Mouse (Mus musculus): ENCODE data around the gene Pgam1. TPM values are rescaled to one million over a fixed set of nuclear protein-coding genes. Genes with fewer than 3 reads are reported as not detected.
A peak's percentile ranks its signal among the peaks of the same experiment; 100 is the strongest.
"Not testable (repeated sequence)": the region's sequence is repeated elsewhere in the genome, so short reads cannot be mapped to it uniquely, and the experiment has no call there.

Pgam1 gene
- 463 and 466 TPM in 2 replicates for polyA plus RNA-seq (2015; fragmentation: Nextera tagmentation; extraction: Ambion mirVana)

DNA sequence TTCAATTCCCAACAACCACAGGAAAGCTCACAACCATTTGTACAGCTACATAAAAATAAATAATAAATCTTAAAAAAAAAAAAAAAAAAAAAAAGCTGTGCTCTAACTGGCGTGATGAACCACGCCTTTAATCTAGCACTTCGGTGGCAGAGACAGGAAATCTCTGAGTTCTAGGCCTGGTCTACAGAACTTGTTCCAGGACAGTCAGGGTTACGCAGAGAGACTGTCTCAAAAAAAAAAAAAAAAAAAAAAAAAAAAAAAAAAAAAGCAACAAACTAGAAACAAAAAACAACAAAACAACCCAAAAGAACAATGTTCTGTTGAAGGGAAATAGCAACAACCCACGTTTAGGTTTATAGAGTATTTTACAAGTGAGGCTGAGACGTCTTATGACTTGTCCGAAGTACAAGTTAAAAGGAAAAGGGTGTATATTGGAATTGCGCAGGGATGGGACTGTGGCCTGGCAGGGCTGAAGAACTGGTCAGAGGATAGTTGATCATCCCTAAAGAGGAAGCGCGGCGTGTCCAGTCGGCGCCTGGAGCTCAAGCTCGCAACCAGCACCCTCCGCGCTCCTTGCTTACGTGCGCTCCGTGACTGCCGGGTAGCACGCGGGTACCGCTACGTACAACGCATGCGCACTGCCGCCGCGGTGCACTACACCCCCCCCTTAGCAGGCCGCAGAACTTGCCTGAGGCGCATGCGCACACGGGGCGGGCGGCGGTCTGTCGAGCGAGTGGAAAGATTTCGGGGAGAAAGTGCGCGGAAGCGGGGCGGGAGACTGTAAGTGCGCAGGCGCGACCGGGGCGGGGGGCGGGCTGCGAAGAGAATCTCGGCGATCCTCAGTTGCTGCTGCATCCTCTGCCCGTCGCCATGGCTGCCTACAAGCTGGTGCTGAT, at the start of gene Pgam1:
TSS of gene Pgam1 (plus strand) at position 746 of the 896 bp plus-strand sequence.
- Histone ChIP-seq H3K4me2 (replicated peaks) (peak within 1 kb of the TSS; percentile 75), H3K27ac (replicated peaks) (peak within 1 kb of the TSS; percentile 92), H3K9ac (replicated peaks) (peak within 1 kb of the TSS; percentile 76), H3K4me1 (peaks cover 20% of the 10 kb centered on the region), H3K27me3 (no peaks in the 10 kb centered on the region), H3K9me3 (no peaks in the 10 kb centered on the region), H3K4me3 (peak within 1 kb of the TSS; percentile 77), H3K36me3 (peaks cover 8% of the 10 kb centered on the region; the same call in 1 of the 2 replicates)
- 6% methylated on average over 54 of the region's 54 CpGs for WGBS
- ATAC-seq (replicated peaks), result peak; percentile 95

DNA sequence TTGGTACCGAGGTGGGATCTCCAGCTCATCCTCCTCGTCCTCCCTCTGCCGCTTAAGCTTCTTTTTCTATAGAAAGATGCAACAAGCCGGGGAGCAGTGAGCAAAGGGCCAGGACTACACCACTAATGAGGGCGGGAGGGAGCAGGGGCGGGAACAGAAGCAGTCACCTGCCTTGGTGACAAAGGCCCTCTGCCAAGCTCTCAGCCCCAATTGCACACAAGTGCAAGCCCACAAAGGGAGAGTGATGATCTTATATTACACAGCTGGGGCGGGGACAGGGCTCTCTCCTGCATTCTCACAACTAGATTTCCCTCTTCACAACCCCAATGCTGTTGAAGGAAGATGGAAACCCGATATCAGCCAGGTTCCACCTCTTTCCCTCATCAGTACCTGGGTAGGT, 45.0 kb upstream of the Pgam1 start:
- no peak overlapping the region for H3K4me2 ChIP-seq (replicated peaks)
- H3K36me3 ChIP-seq, result peaks cover 66% of the 10 kb centered on the region
- no peak overlapping the region for H3K27ac ChIP-seq (replicated peaks)
- no peaks in the 10 kb centered on the region for H3K27me3 ChIP-seq
- no peak overlapping the region for H3K4me3 ChIP-seq
- WGBS, result 84% methylated on average over 8 of the region's 8 CpGs
- no peaks in the 10 kb centered on the region for H3K9me3 ChIP-seq
- no peak overlapping the region for H3K9ac ChIP-seq (replicated peaks)
- H3K4me1 ChIP-seq, result no peaks in the 10 kb centered on the region
- no peak for ATAC-seq (replicated peaks)

DNA sequence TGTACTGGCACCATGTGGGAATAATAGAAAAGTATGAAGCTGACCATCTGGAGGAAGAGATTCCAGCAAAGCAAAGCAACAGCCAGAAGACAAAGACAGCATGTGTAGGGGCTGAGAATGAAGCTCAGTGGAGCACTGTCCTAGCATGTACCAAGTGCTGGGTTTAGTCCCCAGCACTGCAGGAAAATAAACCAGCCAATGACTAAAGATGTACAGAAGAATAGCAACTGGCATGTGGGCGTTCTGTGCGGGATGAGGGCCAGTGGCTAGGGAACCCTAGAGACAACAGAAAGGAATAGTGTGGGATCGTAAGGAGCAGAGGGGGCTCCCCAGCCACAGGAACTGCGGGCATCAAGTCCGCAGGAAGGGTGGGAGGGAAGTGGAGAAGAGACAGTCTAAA, 42.4 kb upstream of the Pgam1 start:
- Histone ChIP-seq H3K4me1 (no peaks in the 10 kb centered on the region), H3K4me2 (replicated peaks) (no peak overlapping the region), H3K27me3 (no peaks in the 10 kb centered on the region), H3K9ac (replicated peaks) (no peak overlapping the region), H3K27ac (replicated peaks) (no peak overlapping the region), H3K4me3 (no peak overlapping the region), H3K36me3 (peaks cover 56% of the 10 kb centered on the region), H3K9me3 (no peaks in the 10 kb centered on the region)
- ATAC-seq (replicated peaks), result no peak
- WGBS, result 94% methylated on average over 5 of the region's 5 CpGs

DNA sequence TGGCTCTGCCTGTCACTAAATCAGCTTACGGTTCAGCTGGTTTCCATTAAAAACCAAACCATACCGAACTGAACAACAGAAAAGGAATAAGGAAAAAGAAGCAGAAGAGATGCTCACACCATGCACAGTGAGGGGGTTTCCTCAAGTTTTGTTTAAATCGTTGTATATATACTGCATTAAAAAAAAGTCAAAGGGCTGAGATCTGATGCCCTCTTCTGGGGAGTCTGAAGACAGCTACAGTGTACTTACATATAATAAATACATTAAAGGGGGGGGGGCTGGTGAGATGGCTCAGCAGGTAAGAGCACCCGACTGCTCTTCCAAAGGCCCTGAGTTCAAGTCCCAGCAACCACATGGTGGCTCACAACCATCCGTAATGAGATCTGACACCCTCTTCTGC, 41.8 kb upstream of the Pgam1 start:
- not testable (repeated sequence) for H3K9ac ChIP-seq (replicated peaks); H3K4me3 ChIP-seq; H3K4me1 ChIP-seq; H3K9me3 ChIP-seq; H3K27me3 ChIP-seq; H3K27ac ChIP-seq (replicated peaks); ATAC-seq (replicated peaks); H3K4me2 ChIP-seq (replicated peaks)
- WGBS, result 74% methylated on average over 5 of the region's 5 CpGs
- peaks cover 54% of the 10 kb centered on the region for H3K36me3 ChIP-seq

DNA sequence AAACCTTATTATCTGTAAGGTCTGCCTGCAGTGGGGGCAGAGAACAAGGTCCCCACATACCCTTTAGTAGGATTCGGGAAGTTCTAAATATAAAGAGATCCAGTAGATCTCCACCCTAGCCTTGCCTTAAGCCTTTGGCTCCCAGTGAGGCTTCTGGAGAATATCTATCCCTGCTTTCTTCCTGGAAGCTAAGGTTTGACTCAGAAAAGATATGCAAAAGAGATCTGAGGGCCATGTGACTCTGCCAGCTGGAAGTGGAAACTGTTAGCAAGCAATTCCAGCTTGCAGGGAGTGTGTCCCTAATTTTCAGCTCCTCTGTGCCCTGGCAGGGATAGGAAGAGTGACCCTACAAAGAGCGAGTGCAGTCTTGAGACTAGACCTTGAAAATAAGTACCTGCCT, 39.4 kb upstream of the Pgam1 start:
- 98% methylated on average over 2 of the region's 2 CpGs for WGBS

DNA sequence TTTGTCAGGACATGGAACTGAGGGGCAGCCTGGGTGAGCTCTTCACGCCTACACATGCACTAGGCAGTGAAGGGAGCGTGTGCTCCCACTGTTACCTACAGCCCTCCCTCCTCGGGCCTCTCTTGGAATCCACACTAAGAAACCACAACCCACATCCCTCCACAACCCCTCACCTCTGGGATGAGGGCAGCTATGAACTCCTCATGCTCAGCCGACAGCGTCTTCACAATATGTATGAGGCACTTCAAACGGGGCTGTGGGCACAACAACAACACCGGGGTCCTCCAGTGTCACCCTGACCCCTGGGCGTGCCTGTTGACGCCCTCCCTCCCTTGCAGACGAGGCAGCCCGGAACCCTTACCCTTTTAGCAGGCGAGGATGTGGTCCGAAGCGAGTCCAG, 37.4 kb upstream of the Pgam1 start:
- WGBS, result 95% methylated on average over 14 of the region's 14 CpGs
- Histone ChIP-seq H3K4me2 (replicated peaks) (no peak overlapping the region), H3K4me1 (no peaks in the 10 kb centered on the region), H3K27me3 (no peaks in the 10 kb centered on the region), H3K9me3 (no peaks in the 10 kb centered on the region), H3K27ac (replicated peaks) (no peak overlapping the region), H3K4me3 (no peak overlapping the region), H3K36me3 (peaks cover 53% of the 10 kb centered on the region), H3K9ac (replicated peaks) (no peak overlapping the region)
- ATAC-seq (replicated peaks), result no peak

More for the DNA sequence above, 39.4 kb upstream of the Pgam1 start:
- no peaks in the 10 kb centered on the region for H3K27me3 ChIP-seq
- H3K4me2 ChIP-seq (replicated peaks), result no peak overlapping the region
- ATAC-seq (replicated peaks), result no peak
- H3K36me3 ChIP-seq, result peaks cover 61% of the 10 kb centered on the region
- H3K4me1 ChIP-seq, result no peaks in the 10 kb centered on the region
- no peak overlapping the region for H3K9ac ChIP-seq (replicated peaks)
- H3K4me3 ChIP-seq, result no peak overlapping the region
- no peaks in the 10 kb centered on the region for H3K9me3 ChIP-seq
- no peak overlapping the region for H3K27ac ChIP-seq (replicated peaks)

DNA sequence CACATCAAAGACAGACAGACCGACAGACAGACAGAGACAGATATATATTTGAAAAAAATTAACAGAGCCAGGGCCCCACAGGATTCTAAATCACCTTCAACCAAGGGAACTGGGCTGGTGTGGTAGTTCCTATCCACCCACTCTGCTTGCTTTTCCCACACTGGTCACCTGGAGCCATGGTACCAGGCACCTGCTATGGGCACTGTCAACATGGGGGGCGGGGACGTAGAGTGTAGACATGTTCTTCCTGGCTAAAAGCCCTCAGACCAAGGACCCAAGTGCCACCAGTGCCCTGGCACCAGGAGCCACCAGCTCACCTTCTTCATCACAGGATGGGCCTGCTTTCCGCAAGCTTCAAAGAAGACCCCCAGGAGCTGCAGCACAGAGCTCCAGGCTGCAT, 29.9 kb upstream of the Pgam1 start:
- H3K27ac ChIP-seq (replicated peaks), result no peak overlapping the region
- no peak for ATAC-seq (replicated peaks)
- H3K27me3 ChIP-seq, result no peaks in the 10 kb centered on the region
- no peak overlapping the region for H3K4me3 ChIP-seq
- no peaks in the 10 kb centered on the region for H3K4me1 ChIP-seq
- no peaks in the 10 kb centered on the region for H3K9me3 ChIP-seq
- H3K36me3 ChIP-seq, result peaks cover 64% of the 10 kb centered on the region
- no peak overlapping the region for H3K4me2 ChIP-seq (replicated peaks)
- 91% methylated on average over 4 of the region's 4 CpGs for WGBS
- no peak overlapping the region for H3K9ac ChIP-seq (replicated peaks)

DNA sequence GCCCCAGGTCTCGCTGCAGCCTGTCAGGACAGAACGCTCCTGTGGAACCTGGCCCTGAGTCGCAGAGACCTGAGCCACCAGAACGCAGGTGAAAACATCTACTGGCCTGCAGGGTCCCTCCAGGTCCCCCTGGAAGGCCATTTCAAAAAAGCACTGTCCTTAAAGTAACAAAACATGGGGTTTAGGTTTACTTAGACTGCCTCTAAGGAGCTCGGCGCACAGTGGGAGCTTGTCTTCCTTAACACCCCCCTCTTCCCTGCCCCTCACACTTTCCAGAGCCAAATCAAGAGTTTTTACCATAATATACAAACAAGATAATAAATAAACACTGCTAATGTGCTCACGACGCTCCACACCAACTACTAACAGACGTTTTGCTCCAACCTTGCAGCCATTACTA, 27.8 kb upstream of the Pgam1 start:
- Histone ChIP-seq H3K4me2 (replicated peaks) (no peak overlapping the region), H3K27ac (replicated peaks) (no peak overlapping the region), H3K9ac (replicated peaks) (no peak overlapping the region), H3K36me3 (peaks cover 71% of the 10 kb centered on the region), H3K4me3 (no peak overlapping the region), H3K27me3 (no peaks in the 10 kb centered on the region), H3K4me1 (no peaks in the 10 kb centered on the region), H3K9me3 (no peaks in the 10 kb centered on the region)
- ATAC-seq (replicated peaks), result no peak
- WGBS, result 94% methylated on average over 9 of the region's 9 CpGs

DNA sequence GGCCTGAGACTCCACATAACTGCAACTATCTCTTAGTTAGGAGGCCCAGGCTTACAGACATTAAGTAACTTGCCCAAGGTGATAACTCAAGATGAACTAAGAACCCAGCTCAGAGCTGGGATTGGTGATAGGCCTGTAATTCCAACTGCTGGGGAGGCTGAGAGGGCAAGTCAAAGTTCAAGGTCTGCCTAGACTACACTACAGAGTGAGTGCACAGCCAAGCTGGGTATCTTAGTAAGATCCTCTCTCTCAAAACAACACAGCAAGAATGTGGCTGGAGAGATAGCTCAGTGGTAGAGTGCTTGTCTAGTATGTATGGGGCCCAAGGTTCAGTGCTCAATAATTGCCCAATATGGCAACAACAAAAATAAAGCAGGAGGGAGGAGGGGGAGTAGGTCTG, 23.5 kb upstream of the Pgam1 start:
- H3K9me3 ChIP-seq, result no peaks in the 10 kb centered on the region
- H3K4me2 ChIP-seq (replicated peaks), result no peak overlapping the region
- no peaks in the 10 kb centered on the region for H3K27me3 ChIP-seq
- H3K9ac ChIP-seq (replicated peaks), result no peak overlapping the region
- H3K4me1 ChIP-seq, result no peaks in the 10 kb centered on the region
- ATAC-seq (replicated peaks), result no peak
- no peak overlapping the region for H3K27ac ChIP-seq (replicated peaks)
- H3K36me3 ChIP-seq, result peaks cover 70% of the 10 kb centered on the region
- H3K4me3 ChIP-seq, result no peak overlapping the region

DNA sequence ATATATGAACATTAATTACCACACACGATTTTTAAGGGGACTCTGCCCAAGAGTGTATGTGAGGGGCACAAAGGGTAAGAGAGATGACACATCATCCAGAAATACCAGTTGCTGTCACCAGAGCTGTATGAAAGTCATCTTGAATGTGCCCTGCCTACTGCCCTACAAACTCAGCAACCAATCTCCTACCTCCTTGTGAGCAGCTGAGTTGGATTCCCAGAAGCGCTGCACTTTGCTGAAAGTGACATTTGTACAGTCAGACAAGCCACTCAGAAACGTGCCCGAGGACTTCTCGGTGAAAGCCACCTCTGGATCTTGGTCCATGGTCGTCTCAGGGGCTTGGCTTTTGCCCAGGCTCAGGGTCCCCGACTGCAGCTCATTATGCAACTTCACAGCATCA, 16.8 kb upstream of the Pgam1 start:
- Histone ChIP-seq H3K36me3 (peaks cover 9% of the 10 kb centered on the region), H3K9me3 (no peaks in the 10 kb centered on the region), H3K27me3 (no peaks in the 10 kb centered on the region), H3K4me3 (peak overlapping the region; percentile 62), H3K27ac (replicated peaks) (no peak overlapping the region), H3K9ac (replicated peaks) (peak overlapping the region; percentile 54), H3K4me1 (peaks cover 17% of the 10 kb centered on the region), H3K4me2 (replicated peaks) (peak overlapping the region; percentile 80)
- ATAC-seq (replicated peaks), result no peak
- WGBS, result 53% methylated on average over 7 of the region's 7 CpGs

DNA sequence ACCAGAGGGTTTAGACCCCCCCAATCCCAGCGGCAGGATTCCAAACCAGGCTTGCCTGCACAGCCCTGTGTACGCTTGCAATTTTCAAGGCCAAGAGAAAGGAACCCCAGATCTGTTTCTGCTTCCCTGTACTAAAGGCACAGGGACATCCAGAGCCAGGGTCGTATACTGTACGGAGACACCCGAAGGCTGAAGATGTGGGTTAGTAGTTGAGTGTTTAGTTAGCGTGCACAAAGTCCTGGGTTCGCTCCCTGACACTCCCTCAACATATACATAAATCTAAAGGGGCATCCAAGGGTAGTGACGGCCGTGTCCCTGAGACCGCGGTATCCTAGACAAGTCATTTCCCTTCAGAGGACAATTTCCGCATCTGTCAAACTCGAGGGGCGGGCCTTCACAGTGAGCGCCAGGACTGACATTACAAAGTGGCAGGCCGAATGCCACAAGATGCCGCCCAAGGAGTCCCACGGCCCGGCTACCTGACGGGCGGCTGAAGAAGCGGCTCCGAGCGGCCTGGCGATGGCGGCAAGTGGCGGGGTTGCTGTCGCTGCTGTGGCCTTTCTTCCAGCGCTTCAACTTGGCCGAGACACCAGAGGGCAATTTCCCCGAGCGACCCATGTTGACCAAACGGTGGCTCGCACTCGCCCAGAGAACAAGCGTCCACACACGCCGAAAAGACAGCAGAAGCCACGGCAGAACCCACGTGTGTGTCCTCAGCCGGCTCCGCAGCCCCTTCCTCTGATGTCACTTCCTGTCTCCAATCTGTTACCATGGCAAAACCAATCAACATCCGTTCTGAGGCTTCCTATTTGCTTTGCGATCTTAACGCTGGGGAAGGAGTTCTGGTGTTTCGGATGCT, 16.0 kb upstream of the Pgam1 start, which contains the start of gene Rrp12:
TSS of gene Rrp12 (minus strand) at position 714 of the 859 bp plus-strand sequence.
- Histone ChIP-seq H3K4me1 (peaks cover 17% of the 10 kb centered on the region), H3K9ac (replicated peaks) (peak within 1 kb of the TSS; percentile 54), H3K27me3 (no peaks in the 10 kb centered on the region), H3K4me2 (replicated peaks) (peak within 1 kb of the TSS; percentile 80), H3K27ac (replicated peaks) (no peak within 1 kb of the TSS), H3K36me3 (0 out of 2 replicates have a peak, but pooled peaks cover 4% of the 10 kb centered on the region), H3K9me3 (no peaks in the 10 kb centered on the region), H3K4me3 (peak within 1 kb of the TSS; percentile 62)
- peak; percentile 96 for ATAC-seq (replicated peaks)
- WGBS, result 1% methylated on average over 46 of the region's 46 CpGs

DNA sequence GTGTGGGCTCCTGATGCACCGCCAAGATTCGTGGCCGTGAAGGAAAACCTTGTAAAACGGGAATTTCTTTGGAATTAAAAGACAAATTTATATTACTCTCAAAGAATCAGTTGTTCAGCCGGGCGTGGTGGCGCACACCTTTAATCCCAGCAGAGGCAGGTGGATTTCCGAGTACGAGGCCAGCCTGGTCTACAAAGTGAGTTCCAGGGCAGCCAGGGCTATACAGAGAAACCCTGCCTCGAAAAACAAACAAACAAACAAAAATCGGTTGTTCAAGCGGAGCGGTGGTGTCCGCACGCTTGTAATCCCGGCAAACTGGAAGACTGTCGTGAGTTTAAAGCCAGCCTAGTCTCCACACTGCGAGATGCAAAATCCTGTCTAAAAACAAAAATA, 15.4 kb upstream of the Pgam1 start:
- 15% methylated on average over 18 of the region's 18 CpGs for WGBS
- ATAC-seq (replicated peaks), result peak; percentile 38
- Histone ChIP-seq H3K4me1 (peaks cover 17% of the 10 kb centered on the region), H3K4me3 (peak overlapping the region; percentile 62), H3K36me3 (0 out of 2 replicates have a peak, but pooled peaks cover 4% of the 10 kb centered on the region), H3K27ac (replicated peaks) (no peak overlapping the region), H3K9me3 (no peaks in the 10 kb centered on the region), H3K4me2 (replicated peaks) (peak overlapping the region; percentile 80), H3K9ac (replicated peaks) (peak overlapping the region; percentile 54), H3K27me3 (no peaks in the 10 kb centered on the region)
